Mouse (Mus musculus) adrenal gland, adult 2 months (tissue): ENCODE measurements around the gene Atp5j2. TPM values are rescaled to one million over a fixed set of nuclear protein-coding genes. Genes with fewer than 3 reads are reported as not detected.
"Not testable (repeated sequence)": the region's sequence is repeated elsewhere in the genome, so short reads cannot be mapped to it uniquely, and the experiment has no call there.

ENCODE experiments used
- DNase-seq: peaks from one replicate; pipeline ENCODE4 v3.0.0; 2021
- long read RNA-seq: library from polyadenylated mRNA; stranded (forward); transcript quantifications from one replicate; pipeline ENCODE4 v2.0.0, GENCODE M21; 2021
- polyA plus RNA-seq: library from polyadenylated mRNA; depleted of rRNA; stranded (reverse); fragments of >200 nt; gene quantifications from 2 replicates; pipeline ENCODE4 v1.2.3, GENCODE M21; 2012; rRNA removed
- total RNA-seq, 2 experiments: library from RNA; stranded (reverse); gene quantifications; 2 replicates each; pipeline ENCODE4 v1.2.3; 2021

The Atp5j2 gene
- total RNA-seq (100 to 1,000 TPM; 500 to 593 TPM), polyA plus RNA-seq (43.5 and 53.7 TPM in 2 replicates)
- long read RNA-seq, transcript Atp5j2-202 (4 exons, 955 nt) = major isoform, 473 of 490 reads
- long read RNA-seq, partial matches to known transcripts = 13 of 490 reads
- long read RNA-seq, other reads (novel, unspliced or antisense) = 4 of 490 reads

GRCm38 (mm10) chr5:145191962-145192361 lies at the start of gene Atp5j2:
Atp5j2 (minus strand) TSS chr5:145192062.
- DNase-seq = no peak

- peak; percentile 16 for DNase-seq
Measured at GRCm38 (mm10) chr5:145234636-145235035, 42.8 kb upstream of the Atp5j2 start.

- DNase-seq = peak; percentile 82
Measured at GRCm38 (mm10) chr5:145231893-145232411, 40.1 kb upstream of the Atp5j2 start.

GRCm38 (mm10) chr5:145231367-145231871 lies 39.6 kb upstream of the Atp5j2 start, which contains the start of gene Zfp655:
Zfp655 (plus strand) TSS chr5:145231715.
- peak; percentile 98 for DNase-seq

- DNase-seq = no peak
Measured at GRCm38 (mm10) chr5:145230641-145231040, 38.8 kb upstream of the Atp5j2 start.

- DNase-seq = not testable (repeated sequence)
Measured at GRCm38 (mm10) chr5:145229283-145229682, 37.4 kb upstream of the Atp5j2 start.

- no peak for DNase-seq
Measured at GRCm38 (mm10) chr5:145226453-145226852, 34.6 kb upstream of the Atp5j2 start.

GRCm38 (mm10) chr5:145223395-145223794 lies 31.5 kb upstream of the Atp5j2 start:
- no peak for DNase-seq

- DNase-seq = peak; percentile 78
Measured at GRCm38 (mm10) chr5:145222840-145223239, 31.0 kb upstream of the Atp5j2 start.

GRCm38 (mm10) chr5:145219981-145220380 lies 28.1 kb upstream of the Atp5j2 start:
- DNase-seq = no peak

- DNase-seq = no peak
Measured at GRCm38 (mm10) chr5:145218671-145219070, 26.8 kb upstream of the Atp5j2 start.

GRCm38 (mm10) chr5:145218206-145218605 lies 26.3 kb upstream of the Atp5j2 start:
- DNase-seq = no peak

- no peak for DNase-seq
Measured at GRCm38 (mm10) chr5:145217746-145218145, 25.9 kb upstream of the Atp5j2 start.

GRCm38 (mm10) chr5:145214679-145215078 lies 22.8 kb upstream of the Atp5j2 start:
- DNase-seq = peak; percentile 39

GRCm38 (mm10) chr5:145213505-145213904 lies 21.6 kb upstream of the Atp5j2 start:
- no peak for DNase-seq

- no peak for DNase-seq
Measured at GRCm38 (mm10) chr5:145212216-145212615, 20.4 kb upstream of the Atp5j2 start.

- no peak for DNase-seq
Measured at GRCm38 (mm10) chr5:145211340-145211739, 19.5 kb upstream of the Atp5j2 start.

- DNase-seq = not testable (repeated sequence)
Measured at GRCm38 (mm10) chr5:145208391-145208790, 16.5 kb upstream of the Atp5j2 start.

- DNase-seq = no peak
Measured at GRCm38 (mm10) chr5:145207954-145208353, 16.1 kb upstream of the Atp5j2 start.

- no peak for DNase-seq
Measured at GRCm38 (mm10) chr5:145207385-145207784, 15.5 kb upstream of the Atp5j2 start.

- DNase-seq = no peak
Measured at GRCm38 (mm10) chr5:145205041-145205440, 13.2 kb upstream of the Atp5j2 start.

GRCm38 (mm10) chr5:145203936-145204691 lies 12.3 kb upstream of the Atp5j2 start, which contains the start of gene Zkscan5:
Zkscan5 (plus strand) TSS chr5:145204562.
- DNase-seq = peak; percentile 98

- DNase-seq = no peak
Measured at GRCm38 (mm10) chr5:145202446-145202845, 10.6 kb upstream of the Atp5j2 start.
